Mouse (Mus musculus): ENCODE measurements around the gene Gtpbp4. TPM values are rescaled to one million over a fixed set of nuclear protein-coding genes. Genes with fewer than 3 reads are reported as not detected.

Gene Gtpbp4
- polyA plus RNA-seq, 1 experiment from 2014 or later: 95.3 TPM

Small RNA genes lying within 50 kb of the gene (microRNA-seq; reads per million reads assigned to microRNA genes)
- not detected for gene Gm22750

Other genes starting within 250 kb of the Gtpbp4 start
- gene Wdr37, start 124.2 kb downstream of the Gtpbp4 start, polyA plus RNA-seq (2015; fragmentation: Nextera tagmentation; extraction: Ambion mirVana): 43.4 and 46.0 TPM in 2 replicates
- gene Idi1, start 110.6 kb downstream of the Gtpbp4 start, polyA plus RNA-seq (2015; fragmentation: Nextera tagmentation; extraction: Ambion mirVana): 103 and 120 TPM in 2 replicates
- not detected in 2 replicates for gene Gm9745, start 47.9 kb downstream of the Gtpbp4 start, polyA plus RNA-seq (2015; fragmentation: Nextera tagmentation; extraction: Ambion mirVana)
- 0.08 TPM in 1 of 2 replicates, not detected in the other for gene Idi2, start 43.2 kb downstream of the Gtpbp4 start, polyA plus RNA-seq (2015; fragmentation: Nextera tagmentation; extraction: Ambion mirVana)
- 33.6 and 39.0 TPM in 2 replicates for gene Larp4b, start 97.8 kb upstream of the Gtpbp4 start, polyA plus RNA-seq (2015; fragmentation: Nextera tagmentation; extraction: Ambion mirVana)